Mouse (Mus musculus) adrenal gland, postnatal 36 days (tissue): ENCODE measurements around the gene Gm8947. TPM values are rescaled to one million over a fixed set of nuclear protein-coding genes. Genes with fewer than 3 reads are reported as not detected.
"Not testable (repeated sequence)": the region's sequence is repeated elsewhere in the genome, so short reads cannot be mapped to it uniquely, and the experiment has no call there.

Experiments
- DNase-seq, 2 experiments: peaks; one replicate each; pipeline ENCODE4 v3.0.0; 2021; ENCODE audit warnings: mixed read lengths in 1 of 2
- total RNA-seq, 2 experiments: library from RNA; stranded (reverse); gene quantifications; 2 replicates each; pipeline ENCODE4 v1.2.3; 2021

Gm8947 gene
- total RNA-seq, 2 experiments from 2014 or later = not detected

GRCm38 (mm10) chr1:151180167-151180566 lies 12.0 kb upstream of the Gm8947 start:
- no peak for DNase-seq

GRCm38 (mm10) chr1:151182266-151182665 lies 9.9 kb upstream of the Gm8947 start, which contains the start of gene Gm47985:
Gm47985 (plus strand) TSS chr1:151182537.
- not testable (repeated sequence) for DNase-seq

DNA sequence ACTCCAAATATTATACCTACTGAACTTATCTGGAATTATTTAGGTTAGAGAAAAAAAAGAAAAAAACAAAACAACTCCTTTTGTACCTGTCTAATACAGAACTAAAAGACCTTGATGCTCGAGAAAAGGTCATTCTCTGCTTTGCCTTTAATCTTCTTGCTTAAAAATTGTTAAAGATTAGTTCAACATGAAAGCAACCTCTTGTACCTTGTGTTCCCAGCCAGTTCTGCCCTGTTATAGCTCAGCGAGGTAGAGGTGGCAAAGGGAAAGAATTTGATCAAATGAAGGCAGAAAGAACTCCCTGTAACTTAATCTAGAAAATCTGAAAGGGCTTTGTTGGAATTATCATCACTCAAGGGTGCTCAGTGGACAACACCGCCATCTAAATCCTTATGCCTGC lies 6.0 kb upstream of the Gm8947 start:
- DNase-seq = not testable (repeated sequence)

DNA sequence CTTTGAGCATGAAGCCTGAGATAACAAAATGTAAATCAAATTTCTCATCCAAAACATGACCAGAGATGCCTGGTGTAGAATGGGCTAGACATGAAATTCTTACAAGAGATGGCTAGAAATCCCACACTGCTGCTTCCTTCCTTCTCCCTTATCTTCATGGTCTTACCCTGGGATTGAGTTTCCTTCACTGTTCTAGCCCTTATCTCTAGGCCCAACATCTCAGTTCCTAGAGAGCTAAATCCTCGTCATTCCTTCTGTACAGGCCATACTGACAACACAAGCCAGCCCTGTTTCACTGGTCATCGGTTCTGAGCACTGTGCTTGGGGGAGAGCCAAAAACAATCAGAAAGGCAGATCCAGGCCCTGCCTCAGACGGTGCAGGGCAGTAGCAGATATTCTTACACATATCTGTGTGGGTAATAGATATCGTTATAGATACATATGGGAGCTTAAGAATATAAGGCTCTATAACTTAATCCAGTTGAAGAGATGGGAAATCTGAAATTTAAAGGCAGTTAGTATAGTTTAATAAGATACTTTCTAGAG lies 5.2 kb upstream of the Gm8947 start:
- not testable (repeated sequence) for DNase-seq

GRCm38 (mm10) chr1:151188469-151188868 lies 3.7 kb upstream of the Gm8947 start:
- no peak for DNase-seq

GRCm38 (mm10) chr1:151192739-151193138 lies 563 bp downstream of the Gm8947 start:
- DNase-seq = not testable (repeated sequence)

GRCm38 (mm10) chr1:151195986-151196385 lies 3.8 kb downstream of the Gm8947 start:
- not testable (repeated sequence) for DNase-seq

DNA sequence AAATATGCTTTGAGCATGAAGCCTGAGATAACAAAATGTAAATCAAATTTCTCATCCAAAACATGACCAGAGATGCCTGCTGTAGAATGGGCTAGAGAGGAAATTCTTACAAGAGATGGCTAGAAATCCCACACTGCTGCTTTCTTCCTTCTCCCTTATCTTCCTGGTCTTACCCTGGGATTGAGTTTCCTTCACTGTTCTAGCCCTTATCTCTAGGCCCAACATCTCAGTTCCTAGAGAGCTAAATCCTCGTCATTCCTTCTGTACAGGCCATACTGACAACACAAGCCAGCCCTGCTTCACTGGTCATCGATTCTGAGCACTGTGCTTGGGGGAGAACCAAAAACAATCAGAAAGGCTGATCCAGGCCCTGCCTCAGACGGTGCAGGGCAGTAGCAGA lies 4.5 kb downstream of the Gm8947 start:
- DNase-seq = not testable (repeated sequence)

DNA sequence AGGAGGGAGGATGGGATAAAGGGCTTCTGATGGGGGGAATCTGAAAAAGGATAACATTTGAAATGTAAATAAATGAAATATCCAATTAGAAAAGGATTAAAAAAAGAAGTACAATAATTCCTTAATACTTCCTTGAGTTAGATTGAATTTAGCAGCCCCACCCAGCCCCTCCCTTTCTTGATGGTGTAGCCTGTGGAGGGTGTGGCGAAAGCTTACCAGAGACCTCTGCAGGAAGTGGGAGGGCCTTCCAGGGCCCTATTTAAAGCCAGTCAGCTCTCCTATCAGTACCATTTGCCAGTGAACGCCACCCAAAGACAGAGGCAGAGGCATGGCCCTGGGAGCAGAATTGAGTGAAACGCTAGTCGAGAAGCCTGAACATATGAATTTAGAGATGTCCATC lies 5.9 kb downstream of the Gm8947 start, which contains the start of gene Gm47995:
TSS of gene Gm47995 (plus strand) at position 329 of the 400 bp plus-strand sequence.
- DNase-seq = not testable (repeated sequence)

DNA sequence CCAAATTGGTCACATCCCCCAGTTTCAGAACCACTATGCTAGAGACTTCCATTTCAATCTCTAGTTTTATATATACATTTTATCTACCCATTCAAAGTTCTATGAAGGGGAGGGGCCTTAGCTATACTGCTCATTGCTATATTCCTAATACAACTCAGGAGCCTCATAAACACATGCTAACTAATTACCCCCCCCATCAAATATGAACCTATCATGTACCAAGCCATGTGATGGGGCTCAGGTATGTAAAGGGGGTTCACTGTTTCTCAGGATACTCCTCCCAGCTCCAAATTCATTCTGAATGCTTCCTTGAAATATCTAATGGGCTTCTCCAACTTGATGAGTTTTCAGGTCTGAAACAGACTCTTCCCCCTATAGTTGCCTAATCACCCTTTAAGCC lies 8.4 kb downstream of the Gm8947 start:
- not testable (repeated sequence) for DNase-seq

- not testable (repeated sequence) for DNase-seq
These were observed 10.6 kb downstream of the Gm8947 start for GRCm38 (mm10) chr1:151202771-151203170.

DNA sequence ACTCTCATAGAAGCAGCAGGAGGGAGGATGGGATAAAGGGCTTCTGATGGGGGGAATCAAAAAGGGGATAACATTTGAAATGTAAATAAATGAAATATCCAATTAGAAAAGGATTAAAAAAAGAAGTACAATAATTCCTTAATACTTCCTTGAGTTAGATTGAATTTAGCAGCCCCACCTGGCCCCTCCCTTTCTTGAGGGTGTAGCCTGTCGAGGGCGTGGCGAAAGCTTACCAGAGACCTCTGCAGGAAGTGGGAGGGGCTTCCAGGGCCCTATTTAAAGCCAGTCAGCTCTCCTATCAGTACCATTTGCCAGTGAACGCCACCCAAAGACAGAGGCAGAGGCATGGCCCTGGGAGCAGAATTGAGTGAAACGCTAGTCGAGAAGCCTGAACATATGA lies 11.6 kb downstream of the Gm8947 start, which contains the start of gene 3110040M04Rik:
TSS of gene 3110040M04Rik (plus strand) at position 304 of the 400 bp plus-strand sequence.
- DNase-seq = not testable (repeated sequence)

GRCm38 (mm10) chr1:151208493-151208892 lies 16.3 kb downstream of the Gm8947 start:
- not testable (repeated sequence) for DNase-seq

- DNase-seq = not testable (repeated sequence)
These were observed 16.8 kb downstream of the Gm8947 start for GRCm38 (mm10) chr1:151208944-151209343.

DNA sequence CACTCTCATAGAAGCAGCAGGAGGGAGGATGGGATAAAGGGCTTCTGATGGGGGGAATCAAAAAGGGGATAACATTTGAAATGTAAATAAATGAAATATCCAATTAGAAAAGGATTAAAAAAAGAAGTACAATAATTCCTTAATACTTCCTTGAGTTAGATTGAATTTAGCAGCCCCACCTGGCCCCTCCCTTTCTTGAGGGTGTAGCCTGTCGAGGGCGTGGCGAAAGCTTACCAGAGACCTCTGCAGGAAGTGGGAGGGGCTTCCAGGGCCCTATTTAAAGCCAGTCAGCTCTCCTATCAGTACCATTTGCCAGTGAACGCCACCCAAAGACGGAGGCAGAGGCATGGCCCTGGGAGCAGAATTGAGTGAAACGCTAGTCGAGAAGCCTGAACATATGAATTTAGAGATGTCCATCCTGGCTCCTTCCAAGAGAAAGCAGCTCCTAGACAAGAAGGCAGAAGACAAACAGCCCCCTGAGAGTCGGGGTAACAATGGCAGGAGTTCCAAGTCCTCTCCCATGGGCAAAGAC lies 17.7 kb downstream of the Gm8947 start, which contains the start of gene Gm47996:
TSS of gene Gm47996 (plus strand) at position 308 of the 532 bp plus-strand sequence.
- DNase-seq = not testable (repeated sequence)

DNA sequence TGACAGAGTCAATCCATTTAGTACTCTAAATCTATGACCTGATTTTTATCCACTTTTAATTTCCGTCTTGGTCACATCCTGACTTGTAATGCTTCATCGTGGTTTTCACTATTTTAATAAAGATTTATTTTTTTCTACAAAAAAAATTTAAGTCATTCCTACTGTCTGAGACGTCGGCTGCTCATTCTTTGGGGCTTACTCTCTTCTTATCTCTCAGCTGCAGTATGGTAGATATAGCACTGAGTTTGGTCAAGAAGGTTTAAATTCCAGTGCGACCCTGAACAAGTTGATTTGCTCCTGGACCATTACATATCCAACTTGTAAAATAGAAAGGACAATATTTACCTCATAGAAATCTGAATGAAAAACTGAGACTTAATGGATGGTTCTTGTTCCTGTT lies 19.5 kb downstream of the Gm8947 start:
- DNase-seq = not testable (repeated sequence)

DNA sequence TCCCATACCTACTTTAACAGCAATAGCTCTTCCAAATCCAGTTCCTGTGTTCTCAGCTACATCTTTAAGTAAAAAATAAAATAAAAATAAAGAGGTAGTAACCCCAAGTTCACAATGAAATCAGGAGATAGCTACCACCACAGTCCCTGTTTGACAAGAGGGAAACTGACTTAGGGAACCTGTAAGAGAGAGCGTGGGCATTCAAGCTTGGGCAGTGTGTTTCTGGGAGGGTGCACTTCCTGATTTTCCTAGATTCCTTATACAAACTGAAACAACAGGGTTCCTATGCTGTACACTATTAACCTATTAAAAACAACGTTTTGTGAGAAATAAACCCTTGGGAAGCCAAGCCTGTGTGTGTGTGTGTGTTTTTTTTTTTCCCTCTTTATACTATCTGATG lies 22.7 kb downstream of the Gm8947 start:
- DNase-seq = no peak

GRCm38 (mm10) chr1:151215985-151216384 lies 23.8 kb downstream of the Gm8947 start:
- DNase-seq = no peak

DNA sequence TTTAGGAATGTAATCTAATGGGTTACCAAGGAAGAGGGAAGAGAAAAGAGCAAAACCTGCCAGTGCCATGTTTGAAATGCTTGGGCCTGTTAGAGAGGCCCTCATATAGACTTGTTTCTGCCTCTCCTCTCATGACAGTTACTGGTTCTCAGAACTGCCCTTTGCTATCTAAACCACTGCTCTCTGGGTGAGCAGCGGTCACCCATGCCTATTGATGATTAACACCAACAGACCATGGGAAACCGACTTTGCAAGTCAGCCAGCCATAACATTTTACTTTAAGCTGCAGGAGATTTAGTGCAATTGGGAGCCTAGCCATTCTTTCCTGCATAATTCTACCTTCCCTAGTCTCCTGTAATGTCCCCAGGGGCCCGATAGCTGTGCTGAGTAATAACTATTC lies 24.2 kb downstream of the Gm8947 start:
- no peak for DNase-seq

- no peak for DNase-seq
These were observed 26.9 kb downstream of the Gm8947 start for GRCm38 (mm10) chr1:151219045-151219444.

DNA sequence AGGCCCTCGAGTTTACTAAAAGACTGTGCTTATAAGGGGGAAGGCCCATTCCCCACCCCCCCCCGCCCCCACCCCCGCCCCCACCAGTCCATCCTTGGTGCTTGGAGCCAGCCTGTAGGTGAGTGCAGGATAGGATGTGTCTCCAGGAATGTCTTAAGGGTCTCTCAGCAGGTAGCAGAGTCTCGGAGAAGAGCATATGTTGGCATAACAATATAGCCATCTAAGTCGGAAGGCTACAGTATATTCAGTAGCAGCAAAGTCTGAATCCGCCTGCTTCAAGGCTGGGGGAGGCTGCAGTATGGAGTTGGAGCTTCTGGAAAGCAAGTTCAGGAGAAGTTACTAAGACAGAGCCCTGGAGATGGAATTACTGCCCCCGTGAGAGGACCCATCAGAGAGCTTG lies 27.9 kb downstream of the Gm8947 start:
- no peak for DNase-seq

DNA sequence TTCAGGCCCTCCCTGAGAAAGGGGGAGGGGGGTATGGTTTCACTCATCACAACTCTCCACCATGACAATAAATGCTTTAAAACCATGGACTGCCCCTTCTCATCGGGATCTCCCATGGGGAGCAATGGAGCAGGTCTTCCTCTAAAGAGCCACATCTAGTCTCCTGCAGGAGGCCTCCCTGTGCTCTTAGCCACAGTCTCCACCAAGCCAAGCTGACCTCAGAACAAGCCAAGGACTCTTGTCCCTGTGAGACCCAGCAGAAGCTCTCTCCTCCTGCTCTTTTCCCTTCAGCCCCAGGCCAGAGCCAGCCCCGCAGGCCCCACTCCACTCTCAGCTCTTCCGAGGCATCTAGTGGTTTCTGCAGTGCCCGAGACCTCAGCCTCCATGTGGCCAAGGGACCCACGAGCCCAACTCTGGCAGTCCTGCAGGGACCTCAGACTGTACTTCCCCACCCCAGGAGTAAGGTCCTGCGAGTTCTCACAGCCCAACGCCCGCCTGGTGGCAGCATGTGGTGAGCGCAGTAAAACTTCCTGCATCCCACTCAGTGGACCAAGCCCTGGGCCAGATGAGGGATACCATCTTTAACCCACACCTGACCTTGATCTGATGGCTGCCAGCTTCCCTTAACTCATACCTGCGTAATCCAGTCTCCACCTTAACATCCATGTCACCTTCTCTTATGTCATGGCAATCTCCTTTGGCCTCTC lies 30.5 kb downstream of the Gm8947 start:
- DNase-seq = no peak

DNA sequence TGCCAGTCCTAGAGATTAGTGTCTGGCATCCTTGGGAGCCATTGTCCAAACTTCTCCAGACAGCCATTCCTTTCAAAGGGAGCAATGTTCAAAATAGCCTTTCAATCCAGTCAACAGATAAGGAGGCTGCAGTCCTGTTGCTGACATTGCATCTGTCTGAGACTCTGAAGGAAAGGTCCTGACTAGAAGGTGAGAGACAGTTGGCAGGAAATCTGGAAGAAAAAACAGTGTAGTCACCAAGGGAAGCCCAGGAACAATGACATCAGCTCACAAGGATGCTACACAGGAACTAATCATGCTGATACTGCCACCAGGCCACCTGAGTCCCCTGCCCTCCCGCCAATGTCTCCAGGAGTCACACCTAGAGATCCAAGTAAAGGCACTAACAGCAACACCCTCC lies 31.2 kb downstream of the Gm8947 start:
- no peak for DNase-seq
